Mouse (Mus musculus) intestine, embryonic 15.5 days (tissue): ENCODE results near the gene Mfsd11. TPM values are rescaled to one million over a fixed set of nuclear protein-coding genes. Genes with fewer than 3 reads are reported as not detected.

ENCODE experiments used
- ATAC-seq: fragments of 200-750 bp; cut with Nextera tagmentation; 2 replicates; pipeline ENCODE4 v1.8.0; 2017; ENCODE audit warnings: moderate TSS enrichment, moderate library complexity
- H3K27ac ChIP-seq: fragments of 300-500 bp; sonication (generic); 2 replicates; pipeline ENCODE4 v1.5.1; 2015; ENCODE audit warnings: mild to moderate bottlenecking, inconsistent platforms
- H3K27me3 ChIP-seq: fragments of 300-500 bp; sonication (generic); replicated peaks from 2 replicates; pipeline ENCODE4 v1.6.1; 2015; ENCODE audit warnings: inconsistent platforms
- H3K36me3 ChIP-seq: fragments of 300-500 bp; sonication (generic); 2 replicates; pipeline ENCODE4 v1.6.1; 2015; ENCODE audit warnings: inconsistent platforms
- H3K4me1 ChIP-seq: fragments of 300-500 bp; sonication (generic); replicated peaks from 2 replicates; pipeline ENCODE4 v1.6.1; 2015; ENCODE audit warnings: inconsistent platforms
- H3K4me2 ChIP-seq: fragments of 300-500 bp; sonication (generic); replicated peaks from 2 replicates; pipeline ENCODE4 v1.6.1; 2015; ENCODE audit warnings: mild to moderate bottlenecking, inconsistent platforms
- H3K4me3 ChIP-seq: fragments of 300-500 bp; sonication (generic); replicated peaks from 2 replicates; pipeline ENCODE4 v1.5.1; 2015; ENCODE audit warnings: inconsistent platforms
- H3K9ac ChIP-seq: fragments of 300-500 bp; sonication (generic); 2 replicates; pipeline ENCODE4 v1.6.1; 2015; ENCODE audit warnings: inconsistent platforms
- H3K9me3 ChIP-seq: fragments of 300-500 bp; sonication (generic); 2 replicates; pipeline ENCODE4 v1.6.1; 2016; ENCODE audit warnings: inconsistent platforms
- WGBS: fragments of 180-500 bp; shearing (Covaris S2); methylation state at CpG from one replicate; pipeline ENCODE4 v1.1.7; 2015; 5-methylcytosine and 5-hydroxymethylcytosine counted together
- polyA plus RNA-seq: library from polyadenylated mRNA; unstranded; fragments of >200 nt; fragmentation: Nextera tagmentation; extraction: Ambion mirVana; gene quantifications from 2 replicates; pipeline ENCODE4 v1.2.1, GENCODE M21; 2015

Mfsd11 gene
- polyA plus RNA-seq, 1 experiment from 2014 or later: 47.3 TPM

GRCm38 (mm10) chr11:116852891-116853511 lies 761 bp downstream of the Mfsd11 start, which contains the start of gene Srsf2:
TSS of gene Srsf2 (minus strand) at chr11:116853094.
- H3K4me2 ChIP-seq: peak within 1 kb of the TSS; percentile 62
- peaks cover 12% of the 10 kb centered on the region for H3K4me1 ChIP-seq
- peak within 1 kb of the TSS; percentile 99 for H3K9ac ChIP-seq
- no peaks in the 10 kb centered on the region for H3K9me3 ChIP-seq
- WGBS: under 1% methylated on average over 66 of the region's 74 CpGs
- H3K27ac ChIP-seq: peak within 1 kb of the TSS; percentile 99
- ATAC-seq: peak; percentile 90
- peak within 1 kb of the TSS; percentile 99 for H3K4me3 ChIP-seq
- no peaks in the 10 kb centered on the region for H3K27me3 ChIP-seq
- 0 out of 2 replicates have a peak, but pooled peaks cover 7% of the 10 kb centered on the region for H3K36me3 ChIP-seq

- Histone ChIP-seq H3K4me1 (peaks cover 12% of the 10 kb centered on the region), H3K36me3 (0 out of 2 replicates have a peak, but pooled peaks cover 6% of the 10 kb centered on the region), H3K4me2 (peak overlapping the region; percentile 59), H3K9me3 (no peaks in the 10 kb centered on the region), H3K27me3 (no peaks in the 10 kb centered on the region), H3K27ac (peak overlapping the region; percentile 99), H3K4me3 (peak overlapping the region; percentile 99), H3K9ac (peak overlapping the region; percentile 71)
- WGBS: 0% methylated on average over 36 of the region's 36 CpGs
- peak; percentile 90 for ATAC-seq
Measured at GRCm38 (mm10) chr11:116853512-116853928, 1.3 kb downstream of the Mfsd11 start.

DNA sequence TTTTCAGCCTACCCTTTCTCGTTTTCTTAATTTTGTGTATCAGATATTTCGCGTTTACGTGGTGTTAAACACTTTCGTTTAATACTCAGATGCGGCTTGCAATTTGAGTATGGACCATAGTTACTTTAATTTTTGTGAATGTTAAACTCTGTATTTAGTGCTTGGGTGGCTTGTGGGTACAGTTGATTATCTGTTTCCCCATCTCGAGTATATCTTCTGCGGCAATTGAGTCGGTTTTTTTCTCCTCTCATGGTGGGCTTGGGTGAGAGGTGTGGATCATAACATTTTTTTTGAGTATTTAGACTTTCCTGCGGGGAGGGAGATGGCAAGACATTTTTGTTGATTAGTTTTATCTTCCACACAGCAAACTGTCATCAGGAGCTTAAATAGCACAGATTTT lies 2.0 kb downstream of the Mfsd11 start:
- no peak for ATAC-seq
- H3K36me3 ChIP-seq: peaks cover 6% of the 10 kb centered on the region; the same call in 1 of the 2 replicates
- H3K9ac ChIP-seq: peak overlapping the region; percentile 71
- H3K27ac ChIP-seq: no peak overlapping the region
- H3K27me3 ChIP-seq: no peaks in the 10 kb centered on the region
- H3K4me1 ChIP-seq: peaks cover 12% of the 10 kb centered on the region
- WGBS: 29% methylated on average over 10 of the region's 10 CpGs
- H3K4me2 ChIP-seq: peak overlapping the region; percentile 59
- no peaks in the 10 kb centered on the region for H3K9me3 ChIP-seq
- peak overlapping the region; percentile 99 for H3K4me3 ChIP-seq

DNA sequence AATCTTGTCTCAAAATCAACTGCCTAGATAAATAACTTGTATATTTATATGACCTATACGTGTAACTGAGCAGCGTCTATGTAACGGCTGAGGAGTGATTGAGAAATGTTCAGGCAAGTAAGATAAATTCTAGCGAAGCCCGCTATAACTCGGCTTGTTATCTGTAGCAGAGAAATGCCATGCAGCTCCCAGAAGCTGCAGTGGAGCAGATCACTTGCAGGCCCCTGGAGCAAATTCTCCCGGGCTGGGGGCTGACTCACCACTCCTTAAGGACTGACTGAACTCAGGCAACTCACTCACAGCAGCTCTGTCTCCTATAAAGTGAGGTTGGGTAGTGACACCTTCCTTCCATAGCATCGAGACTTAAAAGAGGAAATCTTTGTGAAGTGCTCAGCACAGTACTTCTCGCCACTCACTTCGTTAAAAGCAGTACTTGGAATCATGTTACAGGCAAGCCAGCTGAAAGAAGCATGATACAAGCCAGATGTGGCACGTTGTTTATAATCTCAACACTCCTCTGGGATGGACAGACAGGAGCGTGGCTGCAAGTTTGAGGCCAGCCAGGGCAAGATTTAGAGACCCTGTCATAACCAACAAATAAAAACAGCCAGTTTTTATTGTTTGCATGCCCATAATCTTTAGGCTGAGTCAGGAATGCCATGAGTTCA lies 5.1 kb downstream of the Mfsd11 start:
- Histone ChIP-seq H3K9me3 (no peaks in the 10 kb centered on the region), H3K9ac (no peak overlapping the region), H3K4me2 (no peak overlapping the region), H3K27me3 (no peaks in the 10 kb centered on the region), H3K4me3 (no peak overlapping the region), H3K27ac (no peak overlapping the region), H3K36me3 (peaks cover 6% of the 10 kb centered on the region; the same call in 1 of the 2 replicates), H3K4me1 (peaks cover 7% of the 10 kb centered on the region)
- WGBS: 52% methylated on average over 12 of the region's 12 CpGs
- no peak for ATAC-seq

DNA sequence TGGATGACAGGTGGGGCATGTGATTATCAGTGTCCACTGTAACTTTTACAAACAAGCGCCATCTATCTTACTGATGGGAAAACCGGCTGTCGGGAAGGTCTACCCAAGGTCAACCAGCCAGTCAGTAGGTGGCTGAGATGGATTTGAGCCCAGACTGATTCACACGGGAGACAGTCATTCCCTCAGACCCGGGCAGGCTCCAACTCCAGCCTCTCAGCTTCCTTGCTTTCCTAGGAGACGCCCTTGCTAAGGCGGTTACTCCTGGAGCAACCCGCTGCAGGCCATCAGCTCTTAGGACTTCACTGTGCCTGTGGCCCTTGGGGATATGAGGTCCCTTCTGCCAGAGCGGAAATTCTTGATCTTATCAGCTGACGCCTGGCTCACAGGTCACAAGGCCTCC lies 12.2 kb downstream of the Mfsd11 start:
- Histone ChIP-seq H3K9ac (no peak overlapping the region), H3K27ac (no peak overlapping the region), H3K4me1 (no peaks in the 10 kb centered on the region), H3K36me3 (peaks cover 25% of the 10 kb centered on the region), H3K9me3 (no peaks in the 10 kb centered on the region), H3K27me3 (no peaks in the 10 kb centered on the region), H3K4me2 (no peak overlapping the region), H3K4me3 (no peak overlapping the region)
- ATAC-seq: no peak
- WGBS: 66% methylated on average over 10 of the region's 10 CpGs

- 68% methylated on average over 12 of the region's 12 CpGs for WGBS
- H3K9ac ChIP-seq: no peak overlapping the region
- no peaks in the 10 kb centered on the region for H3K9me3 ChIP-seq
- H3K27me3 ChIP-seq: no peaks in the 10 kb centered on the region
- H3K4me1 ChIP-seq: no peaks in the 10 kb centered on the region
- H3K36me3 ChIP-seq: peaks cover 29% of the 10 kb centered on the region
- no peak overlapping the region for H3K4me3 ChIP-seq
- no peak overlapping the region for H3K4me2 ChIP-seq
- 0 out of 2 replicates have a peak, but pooled peaks have one; percentile 25 for ATAC-seq
- no peak overlapping the region for H3K27ac ChIP-seq
Measured at GRCm38 (mm10) chr11:116865945-116866585, 13.8 kb downstream of the Mfsd11 start.

- Histone ChIP-seq H3K36me3 (peaks cover 24% of the 10 kb centered on the region), H3K4me3 (no peak overlapping the region), H3K9me3 (no peaks in the 10 kb centered on the region), H3K4me1 (no peaks in the 10 kb centered on the region), H3K4me2 (no peak overlapping the region), H3K27me3 (no peaks in the 10 kb centered on the region), H3K27ac (no peak overlapping the region), H3K9ac (no peak overlapping the region)
- 81% methylated on average over 3 of the region's 3 CpGs for WGBS
- no peak for ATAC-seq
Measured at GRCm38 (mm10) chr11:116868129-116868528, 15.9 kb downstream of the Mfsd11 start.

DNA sequence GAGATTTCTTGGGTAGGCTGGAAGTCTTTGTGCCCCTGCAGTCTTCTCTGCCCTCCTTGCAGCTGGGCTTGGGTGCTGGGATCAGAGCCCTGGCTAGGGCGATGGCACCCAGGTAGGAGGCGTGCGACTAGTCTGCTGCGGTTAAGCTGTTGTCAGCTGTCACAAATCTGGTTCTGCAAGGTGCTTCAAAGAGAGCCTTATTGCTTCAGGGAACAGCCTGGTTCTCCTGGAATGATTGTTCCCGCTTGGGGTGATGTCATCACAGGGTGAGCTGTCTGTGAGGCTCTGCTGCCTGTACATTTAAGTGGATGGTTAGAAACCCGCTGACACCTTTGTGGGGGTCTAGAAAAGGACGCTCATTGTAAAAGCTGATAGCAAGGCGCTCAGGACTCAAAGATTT lies 17.0 kb downstream of the Mfsd11 start:
- Histone ChIP-seq H3K4me2 (no peak overlapping the region), H3K9me3 (no peaks in the 10 kb centered on the region), H3K4me3 (no peak overlapping the region), H3K9ac (no peak overlapping the region), H3K4me1 (no peaks in the 10 kb centered on the region), H3K27ac (no peak overlapping the region), H3K36me3 (peaks cover 22% of the 10 kb centered on the region), H3K27me3 (no peaks in the 10 kb centered on the region)
- 77% methylated on average over 8 of the region's 8 CpGs for WGBS
- ATAC-seq: no peak

- Histone ChIP-seq H3K27me3 (no peaks in the 10 kb centered on the region), H3K9ac (no peak overlapping the region), H3K27ac (no peak overlapping the region), H3K4me2 (no peak overlapping the region), H3K36me3 (peaks cover 26% of the 10 kb centered on the region), H3K9me3 (no peaks in the 10 kb centered on the region), H3K4me3 (no peak overlapping the region), H3K4me1 (no peaks in the 10 kb centered on the region)
- WGBS: 95% methylated on average over 4 of the region's 4 CpGs
- no peak for ATAC-seq
Measured at GRCm38 (mm10) chr11:116869641-116870040, 17.4 kb downstream of the Mfsd11 start.

DNA sequence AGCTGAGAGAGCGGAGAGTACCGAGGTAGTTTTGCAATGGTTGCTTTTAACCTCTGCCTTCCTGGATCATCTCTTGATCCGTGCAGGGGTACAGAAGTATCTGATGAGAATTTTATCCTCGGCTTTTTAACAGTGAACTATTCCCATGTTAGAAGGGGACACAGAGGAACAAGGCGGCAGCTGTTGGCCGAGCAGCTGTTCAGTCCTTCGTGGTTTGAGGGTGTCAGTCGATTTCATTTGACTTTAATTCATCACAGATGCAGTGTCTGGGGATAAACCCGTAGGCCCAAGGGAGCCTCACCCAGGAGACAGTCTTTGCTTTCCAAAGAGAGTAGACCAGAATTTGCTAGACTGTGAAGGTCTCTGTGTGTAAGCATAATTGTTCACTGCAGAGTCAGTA lies 19.3 kb downstream of the Mfsd11 start:
- 90% methylated on average over 9 of the region's 9 CpGs for WGBS
- H3K27me3 ChIP-seq: no peaks in the 10 kb centered on the region
- no peak overlapping the region for H3K4me3 ChIP-seq
- H3K9ac ChIP-seq: no peak overlapping the region
- H3K4me1 ChIP-seq: no peaks in the 10 kb centered on the region
- no peak overlapping the region for H3K4me2 ChIP-seq
- no peak for ATAC-seq
- H3K27ac ChIP-seq: no peak overlapping the region
- H3K9me3 ChIP-seq: no peaks in the 10 kb centered on the region
- H3K36me3 ChIP-seq: peaks cover 17% of the 10 kb centered on the region

- no peak overlapping the region for H3K4me3 ChIP-seq
- H3K4me1 ChIP-seq: no peaks in the 10 kb centered on the region
- H3K27ac ChIP-seq: no peak overlapping the region
- no peak for ATAC-seq
- no peak overlapping the region for H3K9ac ChIP-seq
- WGBS: 85% methylated on average over 20 of the region's 20 CpGs
- peaks cover 17% of the 10 kb centered on the region for H3K36me3 ChIP-seq
- H3K9me3 ChIP-seq: no peaks in the 10 kb centered on the region
- no peaks in the 10 kb centered on the region for H3K27me3 ChIP-seq
- no peak overlapping the region for H3K4me2 ChIP-seq
Measured at GRCm38 (mm10) chr11:116873987-116874386, 21.7 kb downstream of the Mfsd11 start.

DNA sequence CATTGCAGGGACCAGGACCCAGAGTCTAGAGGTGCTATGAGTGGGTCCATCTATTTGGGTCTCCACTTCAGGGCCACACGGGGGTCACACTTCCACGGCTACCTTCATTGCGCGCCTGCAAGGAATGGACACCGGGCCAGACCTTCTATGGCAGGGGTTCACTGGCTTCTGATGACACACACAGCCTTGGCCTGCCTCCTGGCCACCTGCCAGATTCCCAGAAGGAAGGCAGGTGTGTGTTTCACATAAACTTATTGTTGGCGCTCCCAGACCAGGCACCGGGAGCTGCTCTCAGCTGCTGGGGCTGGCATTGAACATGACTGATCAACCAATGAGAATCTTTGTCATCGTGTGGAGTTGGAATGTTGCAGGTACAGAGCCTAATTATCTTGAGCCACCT lies 26.2 kb downstream of the Mfsd11 start:
- Histone ChIP-seq H3K4me1 (no peaks in the 10 kb centered on the region), H3K4me2 (no peak overlapping the region), H3K4me3 (no peak overlapping the region), H3K9ac (no peak overlapping the region), H3K27me3 (no peaks in the 10 kb centered on the region), H3K9me3 (no peaks in the 10 kb centered on the region), H3K27ac (no peak overlapping the region), H3K36me3 (peaks cover 13% of the 10 kb centered on the region)
- peak; percentile 23; the same call in 1 of the 2 replicates for ATAC-seq
- 84% methylated on average over 8 of the region's 8 CpGs for WGBS
